Mouse (Mus musculus) embryonic facial prominence, embryonic 14.5 days (tissue): ENCODE measurements around the gene Actl9. TPM values are rescaled to one million over a fixed set of nuclear protein-coding genes. Genes with fewer than 3 reads are reported as not detected.

Experiments used
- ATAC-seq: fragments of 200-750 bp; cut with Nextera tagmentation; 2 replicates; pipeline ENCODE4 v1.8.0; 2017; ENCODE audit warnings: low read depth, moderate number of reproducible peaks, moderate TSS enrichment
- DNase-seq: peaks from one replicate; pipeline ENCODE4 v3.0.0-alpha.2; 2015; ENCODE audit warnings: low spot score
- H3K27ac ChIP-seq: fragments of 300-500 bp; sonication (generic); replicated peaks from 2 replicates; pipeline ENCODE4 v1.5.1; 2014; ENCODE audit warnings: low read depth, mild to moderate bottlenecking, low read length, moderate library complexity
- H3K27me3 ChIP-seq: fragments of 300-500 bp; sonication (generic); replicated peaks from 2 replicates; pipeline ENCODE4 v1.6.1; 2014; ENCODE audit warnings: low read length; ENCODE audit not compliant: control insufficient read depth, insufficient read depth
- H3K36me3 ChIP-seq: fragments of 300-500 bp; sonication (generic); 2 replicates; pipeline ENCODE4 v1.6.1; 2014; ENCODE audit warnings: low read length, mixed read lengths; ENCODE audit not compliant: control insufficient read depth, insufficient read depth
- H3K4me1 ChIP-seq: fragments of 300-500 bp; sonication (generic); 2 replicates; pipeline ENCODE4 v1.6.1; 2014; ENCODE audit warnings: antibody characterized with exemption, low read length; ENCODE audit not compliant: control insufficient read depth, insufficient read depth
- H3K4me2 ChIP-seq: fragments of 300-500 bp; sonication (generic); 2 replicates; pipeline ENCODE4 v1.6.1; 2014; ENCODE audit warnings: low read depth, mild to moderate bottlenecking, low read length, moderate library complexity, mixed read lengths
- H3K4me3 ChIP-seq: fragments of 300-500 bp; sonication (generic); 2 replicates; pipeline ENCODE4 v1.5.1; 2014; ENCODE audit warnings: low read depth, mild to moderate bottlenecking, low read length
- H3K9ac ChIP-seq: fragments of 300-500 bp; sonication (generic); 2 replicates; pipeline ENCODE4 v1.6.1; 2014; ENCODE audit warnings: low read depth, mild to moderate bottlenecking, low read length, moderate library complexity, mixed read lengths
- H3K9me3 ChIP-seq: fragments of 300-500 bp; sonication (generic); 2 replicates; pipeline ENCODE4 v1.6.1; 2016; ENCODE audit warnings: low read length; ENCODE audit not compliant: control insufficient read depth
- WGBS: fragments of 180-500 bp; shearing (Covaris S2); extraction: QIAGEN DNeasy Blood & Tissue Kit; methylation state at CpG from one replicate; pipeline ENCODE4 v1.1.7; 2014; 5-methylcytosine and 5-hydroxymethylcytosine counted together
- polyA plus RNA-seq: library from polyadenylated mRNA; unstranded; fragments of >200 nt; fragmentation: Nextera tagmentation; extraction: Ambion mirVana; gene quantifications from 2 replicates; pipeline ENCODE4 v1.2.1, GENCODE M21; 2014

Gene Actl9
- polyA plus RNA-seq, 1 experiment from 2014 or later, result not detected

DNA sequence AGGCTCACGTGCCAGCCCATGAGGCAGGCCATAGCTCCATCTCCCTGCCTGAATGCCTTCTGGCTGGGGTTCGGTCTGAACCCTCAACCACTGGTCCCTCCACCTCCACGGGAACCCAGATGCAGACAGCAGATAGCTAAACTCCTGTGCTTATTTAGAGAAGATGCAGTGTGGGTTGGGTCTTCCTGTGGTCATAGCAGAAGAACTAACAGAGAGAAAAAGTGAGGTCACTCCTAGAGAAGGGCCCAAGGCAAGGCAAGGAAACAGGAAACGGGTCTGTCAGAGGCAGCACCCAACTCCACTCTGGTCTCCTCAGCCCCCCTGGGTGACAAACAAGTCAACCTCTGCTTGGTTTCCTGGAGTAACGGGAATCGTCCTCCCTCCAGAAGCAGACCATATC, 38.5 kb downstream of the Actl9 start:
- Histone ChIP-seq H3K4me1 (no peaks in the 10 kb centered on the region), H3K4me2 (no peak overlapping the region), H3K36me3 (no peaks in the 10 kb centered on the region), H3K9me3 (no peaks in the 10 kb centered on the region), H3K27ac (no peak overlapping the region), H3K4me3 (no peak overlapping the region), H3K27me3 (no peaks in the 10 kb centered on the region), H3K9ac (no peak overlapping the region)
- ATAC-seq (no peak), DNase-seq (no peak)
- WGBS, result 69% methylated on average over 6 of the region's 6 CpGs

Other genes with a start within 250 kb of the Actl9 start
- gene Olfr239, start 241.6 kb upstream of the Actl9 start, polyA plus RNA-seq, result 0.09 TPM in 1 of 2 replicates, not detected in the other
- gene Olfr1564, start 211.2 kb upstream of the Actl9 start, polyA plus RNA-seq, result not detected in 2 replicates
- gene Zfp955a, start 177.8 kb upstream of the Actl9 start, polyA plus RNA-seq, result 15.9 and 18.4 TPM in 2 replicates
- gene Olfr63, start 168.2 kb upstream of the Actl9 start, polyA plus RNA-seq, result 0.03 TPM in 1 of 2 replicates, not detected in the other
- 9.9 and 11.5 TPM in 2 replicates for gene Zfp955b, start 143.4 kb upstream of the Actl9 start, polyA plus RNA-seq
- gene Zfp81, start 74.0 kb upstream of the Actl9 start, polyA plus RNA-seq, result 13.1 and 14.5 TPM in 2 replicates
- 15.1 and 17.1 TPM in 2 replicates for gene Zfp101, start 38.3 kb upstream of the Actl9 start, polyA plus RNA-seq
- gene Adamts10, start 91.3 kb downstream of the Actl9 start, polyA plus RNA-seq, result 64.3 and 77.0 TPM in 2 replicates
- gene Myo1f, start 122.8 kb downstream of the Actl9 start, polyA plus RNA-seq, result 4.1 and 5.8 TPM in 2 replicates
- 51.9 and 66.6 TPM in 2 replicates for gene Zfp414, start 196.2 kb downstream of the Actl9 start, polyA plus RNA-seq
- gene Pram1, start 205.2 kb downstream of the Actl9 start, polyA plus RNA-seq, result 1.1 TPM in 2 replicates